In genomic region chr13:46948027-46948426, GRCm38 (mm10) we compare ENCODE assay signal across 24 mouse cellular contexts. TPM values are rescaled to one million over a fixed set of nuclear protein-coding genes. Genes with fewer than 3 reads are reported as not detected.
A peak's percentile ranks its signal among the peaks of the same experiment; 100 is the strongest.
DNase-seq lines count a peak whose midpoint lies in the region; ATAC-seq and TF ChIP-seq lines count a peak whose summit lies in the region.
"Had no signal": no experiment of that assay in that cellular context is flagged by ENCODE, and none has a peak within 500 bp of the region (broad histone marks: within the 10 kb centered on the region; RNA-seq: fewer than 3 reads in every experiment).

No protein-coding gene starts in this region.

- 51% methylated on average over 3 of the region's 3 CpGs for WGBS in lung, embryonic 14.5 days
- 68% methylated on average over 3 of the region's 3 CpGs for WGBS in forebrain, embryonic 10.5 days

- no peak for ATAC-seq in lung, embryonic 14.5 days (ENCODE audit: insufficient read depth)
- peak; percentile 66 for ATAC-seq in common myeloid progenitor, adult 5-6 weeks (replicated peaks; ENCODE audit: low read depth, poor library complexity, severe bottlenecking)
- peak; percentile 79 for ATAC-seq in megakaryocyte progenitor cell, adult 5-6 weeks (replicated peaks; ENCODE audit: poor library complexity)
- ATAC-seq: forebrain, embryonic 15.5 days; midbrain, embryonic 13.5 days had no signal

- peak; percentile 28 for DNase-seq in lung, embryonic 14.5 days
- DNase-seq in lung, postnatal 4 days = no peak
- DNase-seq in thymus, postnatal 14 days = peak; percentile 7
- DNase-seq in thymus, adult 18-20 months = no peak
- no peak for DNase-seq in cerebellum, adult 18-20 months
- no peak for DNase-seq in forebrain, embryonic 10.5 days (ENCODE audit: extremely low spot score, low spot score)
- DNase-seq: adrenal gland, adult 8-10 months; cerebellum, adult 8-10 months; cerebellum, postnatal 25 days; gastrocnemius, postnatal 25 days; heart, adult 18-20 months; heart, postnatal 4 days; kidney, adult 18-20 months; layer of hippocampus, postnatal 36 days; liver had no signal

- H3K9me3 ChIP-seq in lung, embryonic 14.5 days (ENCODE audit: low read depth, low read length) = no peaks in the 10 kb centered on the region
- no peaks in the 10 kb centered on the region for H3K9me3 ChIP-seq in forebrain, embryonic 10.5 days
- H3K9me3 ChIP-seq: embryonic facial prominence, embryonic 12.5 days; forebrain, embryonic 15.5 days; hindbrain, embryonic 13.5 days; lung, embryonic 15.5 days had no signal

- H3K36me3 ChIP-seq in lung, embryonic 14.5 days (ENCODE audit: insufficient read depth) = no peaks in the 10 kb centered on the region
- no peaks in the 10 kb centered on the region for H3K36me3 ChIP-seq in forebrain, embryonic 10.5 days (replicated peaks)
- H3K36me3 ChIP-seq: embryonic facial prominence, embryonic 12.5 days; forebrain, embryonic 15.5 days; hindbrain, embryonic 13.5 days; lung, embryonic 15.5 days; midbrain, embryonic 13.5 days had no signal

- H3K4me3 ChIP-seq in lung, embryonic 14.5 days (ENCODE audit: low read depth, low read length) = no peak overlapping the region
- no peak overlapping the region for H3K4me3 ChIP-seq in forebrain, embryonic 10.5 days
- H3K4me3 ChIP-seq: embryonic facial prominence, embryonic 12.5 days; forebrain, embryonic 15.5 days; hindbrain, embryonic 13.5 days; lung, embryonic 15.5 days; midbrain, embryonic 13.5 days had no signal

- H3K27me3 ChIP-seq in lung, embryonic 14.5 days (ENCODE audit: insufficient read depth, low read length) = no peaks in the 10 kb centered on the region
- H3K27me3 ChIP-seq in forebrain, embryonic 10.5 days (ENCODE audit: poor library complexity, severe bottlenecking) = no peaks in the 10 kb centered on the region
- H3K27me3 ChIP-seq: embryonic facial prominence, embryonic 12.5 days; forebrain, embryonic 15.5 days; hindbrain, embryonic 13.5 days; lung, embryonic 15.5 days; midbrain, embryonic 13.5 days had no signal

- no peaks in the 10 kb centered on the region for H3K4me1 ChIP-seq in lung, embryonic 14.5 days (ENCODE audit: insufficient read depth)
- H3K4me1 ChIP-seq in forebrain, embryonic 10.5 days = peaks cover 36% of the 10 kb centered on the region
- H3K4me1 ChIP-seq: embryonic facial prominence, embryonic 12.5 days; forebrain, embryonic 15.5 days; lung, embryonic 15.5 days had no signal

- no peak overlapping the region for H3K9ac ChIP-seq in lung, embryonic 14.5 days
- H3K9ac ChIP-seq: embryonic facial prominence, embryonic 12.5 days; forebrain, embryonic 15.5 days; hindbrain, embryonic 13.5 days; liver, embryonic 14.5 days; lung, embryonic 15.5 days; midbrain, embryonic 13.5 days had no signal

- H3K4me2 ChIP-seq in lung, embryonic 14.5 days = no peak overlapping the region
- H3K4me2 ChIP-seq: embryonic facial prominence, embryonic 12.5 days; forebrain, embryonic 15.5 days; heart, embryonic 11.5 days; hindbrain, embryonic 13.5 days; lung, embryonic 15.5 days; midbrain, embryonic 13.5 days had no signal

- H3K27ac ChIP-seq in lung, embryonic 14.5 days (ENCODE audit: low read depth) = no peak overlapping the region
- no peak overlapping the region for H3K27ac ChIP-seq in forebrain, embryonic 10.5 days
- H3K27ac ChIP-seq: embryonic facial prominence, embryonic 12.5 days; forebrain, embryonic 15.5 days; hindbrain, embryonic 13.5 days; liver, embryonic 14.5 days; lung, embryonic 15.5 days; midbrain, embryonic 13.5 days had no signal

- no peak for TF ChIP-seq CTCF in lung, embryonic 14.5 days (IDR thresholded peaks at IDR 0.05; ENCODE audit: low read depth)

RNA-seq across cellular contexts. Expression of gene Kif13a, which starts 18.4 kb away (rescaled TPM):
- polyA plus RNA-seq in lung, embryonic 14.5 days (2014; fragmentation: Nextera tagmentation; extraction: Ambion mirVana) = 35.4 and 40.4 TPM in 2 replicates
- 37.5 and 43.5 TPM in 2 replicates for total RNA-seq in common myeloid progenitor, adult 5-6 weeks (2017)
- total RNA-seq in megakaryocyte progenitor cell, adult 5-6 weeks (2015) = 20.9 and 24.4 TPM in 2 replicates
- total RNA-seq in megakaryocyte progenitor cell, adult 5-6 weeks (2017) = 31.1 and 41.0 TPM in 2 replicates
- polyA plus RNA-seq in forebrain, embryonic 10.5 days (2016; fragmentation: Nextera tagmentation; extraction: Ambion mirVana) = 8.0 and 10.6 TPM in 2 replicates

Comparison
In these comparisons a context has a peak if more than half of its experiments do, and no peak if none do; other contexts are left out.
1. DNase-seq: peak in lung, embryonic 14.5 days (single experiment) and thymus, postnatal 14 days (single experiment); none in lung, postnatal 4 days (0 of 2), thymus, adult 18-20 months (0 of 2), cerebellum, adult 18-20 months (0 of 2) and forebrain, embryonic 10.5 days (single experiment).